Mouse (Mus musculus) brown adipose tissue, adult 24 weeks (tissue): ENCODE data around the gene Kremen2. TPM values are rescaled to one million over a fixed set of nuclear protein-coding genes. Genes with fewer than 3 reads are reported as not detected.
A peak's percentile ranks its signal among the peaks of the same experiment; 100 is the strongest.

ENCODE experiments used
- H3K27ac ChIP-seq: fragments of 200-500 bp; replicated peaks from 2 replicates; pipeline ENCODE4 v1.5.1; 2012; ENCODE audit warnings: low read depth, mild to moderate bottlenecking, low read length
- H3K4me1 ChIP-seq: fragments of 200-500 bp; 2 replicates; pipeline ENCODE4 v1.6.1; 2012; ENCODE audit warnings: low read length, mixed read lengths; ENCODE audit not compliant: control insufficient read depth, insufficient read depth, insufficient read length
- H3K4me3 ChIP-seq: fragments of 200-500 bp; 2 replicates; pipeline ENCODE4 v1.5.1; 2012; ENCODE audit warnings: low read depth, mild to moderate bottlenecking, low read length, moderate library complexity; ENCODE audit not compliant: insufficient read depth
- polyA plus RNA-seq: library from polyadenylated mRNA; stranded (reverse); fragments of >200 nt; gene quantifications from 2 replicates; pipeline ENCODE4 v1.2.4, GENCODE M21; 2012; ENCODE audit not compliant: missing spikeins, insufficient read depth, insufficient read length

Kremen2 gene
- polyA plus RNA-seq, 1 experiment, result not detected

DNA sequence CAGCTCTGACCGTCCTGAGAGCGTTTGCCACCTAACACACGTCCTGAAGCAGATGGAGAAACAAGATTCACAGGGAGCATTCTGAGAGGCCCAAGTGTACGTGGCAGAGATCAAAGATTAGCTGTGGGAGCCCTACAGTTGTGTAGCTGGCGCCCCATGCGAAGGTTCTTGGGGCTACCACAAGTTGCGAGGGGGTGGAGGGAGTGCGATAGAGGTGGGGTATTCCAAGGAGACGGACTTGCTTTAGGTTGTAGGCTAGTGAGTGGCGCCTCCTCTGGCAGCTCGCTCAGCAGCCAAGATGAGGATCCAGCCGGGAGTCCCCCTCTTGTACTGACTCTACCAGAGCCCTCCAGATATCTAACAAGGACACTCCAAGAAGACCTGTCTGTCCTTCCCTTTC is 678 bp upstream of the Kremen2 start:
- Histone ChIP-seq H3K27ac (no peak overlapping the region), H3K4me3 (no peak overlapping the region), H3K4me1 (no peaks in the 10 kb centered on the region; the same call in 1 of the 2 replicates)

DNA sequence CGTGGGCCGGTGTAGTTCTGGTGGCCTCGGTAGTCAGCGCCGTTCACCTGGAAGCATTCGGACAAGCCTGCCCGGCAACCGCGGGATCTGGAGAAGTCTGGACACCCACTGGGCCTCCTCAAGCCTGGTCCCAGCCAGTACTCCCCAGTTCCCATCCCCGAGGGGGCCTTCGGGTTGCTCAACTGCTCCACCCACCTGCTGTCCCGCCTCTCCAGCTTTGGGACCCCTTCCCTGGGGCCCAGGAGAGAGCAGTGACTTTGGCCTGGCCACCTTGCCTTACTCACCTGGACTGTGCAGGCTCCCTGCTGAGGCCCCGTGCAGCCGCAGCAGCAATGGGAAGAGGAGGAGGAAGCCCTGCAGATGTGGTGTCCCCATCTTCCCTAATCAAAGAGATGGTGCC is 982 bp downstream of the Kremen2 start:
- no peaks in the 10 kb centered on the region; the same call in 1 of the 2 replicates for H3K4me1 ChIP-seq
- peak overlapping the region; percentile 21; the same call in 1 of the 2 replicates for H3K4me3 ChIP-seq
- no peak overlapping the region for H3K27ac ChIP-seq

DNA sequence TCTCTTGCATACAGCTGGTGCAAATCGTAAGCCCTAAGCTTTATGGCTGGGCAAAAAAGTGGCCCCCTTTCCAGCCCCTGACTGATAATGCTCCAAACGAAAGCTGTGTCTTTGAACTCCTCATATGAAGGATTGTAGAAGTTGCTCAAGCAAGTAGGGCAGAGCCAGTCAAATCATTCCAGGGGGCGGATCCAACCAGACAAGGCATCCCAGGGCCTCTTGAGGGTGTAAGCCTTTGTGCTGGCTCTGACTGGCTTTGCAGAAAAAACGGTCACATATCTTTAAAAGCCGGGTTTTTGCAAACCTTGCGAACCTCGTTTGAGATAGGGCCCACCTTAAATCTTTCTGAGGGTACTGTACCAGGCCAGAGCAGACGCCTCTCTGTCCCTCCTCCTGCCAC is 1.6 kb downstream of the Kremen2 start:
- Histone ChIP-seq H3K27ac (no peak overlapping the region), H3K4me1 (no peaks in the 10 kb centered on the region; the same call in 1 of the 2 replicates), H3K4me3 (no peak overlapping the region)

DNA sequence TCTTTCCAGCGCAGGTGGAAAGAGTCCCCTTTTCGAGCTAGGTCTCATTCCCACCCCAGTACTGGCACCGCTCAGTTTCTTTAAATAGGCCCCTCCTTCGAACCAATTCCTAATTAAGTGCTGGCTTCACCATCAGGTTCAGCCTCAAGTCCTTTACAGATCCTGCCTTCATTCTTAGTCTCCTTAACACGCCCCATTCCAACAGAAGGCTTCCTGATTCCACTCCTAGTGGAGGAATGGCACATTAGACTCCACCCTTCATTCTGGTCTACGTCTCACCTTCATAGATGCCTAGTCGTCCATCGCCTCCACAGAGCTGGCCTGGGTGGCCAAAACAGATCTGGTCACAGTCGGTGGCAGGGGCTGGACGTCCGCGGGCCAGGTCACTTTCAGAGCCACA is 2.7 kb downstream of the Kremen2 start:
- peak overlapping the region; percentile 32; the same call in 1 of the 2 replicates for H3K4me3 ChIP-seq
- H3K4me1 ChIP-seq, result peaks cover 3% of the 10 kb centered on the region; the same call in 1 of the 2 replicates
- no peak overlapping the region for H3K27ac ChIP-seq

DNA sequence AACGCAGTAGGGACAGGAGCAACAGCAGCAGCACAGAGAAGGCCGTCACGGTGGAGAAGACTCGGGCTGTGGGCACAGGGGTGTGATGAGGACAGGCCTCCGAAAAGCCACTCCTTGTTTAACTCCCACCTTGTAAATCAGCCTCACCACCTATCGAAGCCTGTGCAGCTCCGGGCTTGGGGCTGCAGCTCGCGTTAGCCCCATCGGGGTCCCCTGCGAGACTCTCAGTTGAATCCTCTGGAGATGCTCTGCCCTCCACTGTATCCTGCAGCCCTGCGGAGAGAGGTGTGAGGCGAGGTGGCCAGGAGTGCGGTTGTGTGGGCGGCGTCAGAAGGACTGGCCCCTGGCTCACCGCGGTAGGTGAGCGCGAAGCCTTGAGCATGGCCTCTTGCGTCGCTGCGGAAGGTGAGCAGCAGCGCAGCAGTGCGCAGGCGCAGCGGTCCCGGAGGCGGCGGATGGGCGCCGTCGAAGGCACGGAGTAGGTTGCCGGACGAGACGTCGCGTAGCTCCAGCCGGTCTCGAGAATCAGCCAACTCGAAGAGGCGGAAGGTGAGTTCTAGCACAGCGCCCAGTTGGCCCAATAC is 3.3 kb downstream of the Kremen2 start:
- Histone ChIP-seq H3K4me3 (peak overlapping the region; percentile 32), H3K27ac (no peak overlapping the region), H3K4me1 (peaks cover 7% of the 10 kb centered on the region; the same call in 1 of the 2 replicates)

DNA sequence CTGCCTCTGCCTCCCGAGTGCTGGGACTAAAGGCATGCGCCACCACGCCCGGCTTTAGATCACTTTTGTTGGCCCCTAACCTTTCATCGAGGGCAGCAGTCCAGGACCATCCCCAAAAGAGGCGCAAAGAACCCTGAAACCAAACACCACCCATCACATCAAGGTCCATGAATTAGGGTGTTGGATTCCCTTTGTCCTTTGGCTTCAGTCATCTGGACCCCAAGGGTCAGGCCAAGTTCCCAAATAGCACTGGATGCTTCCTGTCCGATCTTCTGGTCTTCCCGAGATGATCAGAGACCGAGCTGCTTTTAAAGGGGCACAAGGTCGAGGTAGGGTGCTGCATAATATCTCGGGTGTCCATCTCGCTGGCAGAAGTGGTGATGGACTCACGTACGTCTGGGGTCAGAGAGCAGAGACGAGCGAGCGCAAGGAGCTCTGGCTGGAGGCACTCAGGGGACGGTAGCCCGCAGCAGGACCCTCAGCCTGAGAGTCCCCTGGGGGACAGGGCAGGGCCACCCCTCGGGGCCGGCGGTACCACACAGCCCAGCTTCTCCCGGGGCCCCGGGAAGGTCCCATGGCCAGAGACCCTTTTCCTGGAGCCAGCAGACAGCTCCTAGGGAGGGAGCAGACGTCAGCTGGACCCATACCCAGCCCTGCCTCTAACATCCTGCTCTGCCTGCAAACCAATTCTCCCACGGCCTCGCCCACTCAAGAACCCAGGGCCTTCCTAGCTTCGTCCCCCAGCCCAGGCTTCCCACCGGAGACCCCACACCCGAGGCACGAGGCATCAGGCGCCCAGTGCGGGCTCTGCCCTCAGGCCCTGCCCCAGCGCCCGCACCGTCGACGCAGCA is 4.0 kb downstream of the Kremen2 start:
- no peak overlapping the region for H3K27ac ChIP-seq
- peak overlapping the region; percentile 32 for H3K4me3 ChIP-seq
- peaks cover 7% of the 10 kb centered on the region; the same call in 1 of the 2 replicates for H3K4me1 ChIP-seq

DNA sequence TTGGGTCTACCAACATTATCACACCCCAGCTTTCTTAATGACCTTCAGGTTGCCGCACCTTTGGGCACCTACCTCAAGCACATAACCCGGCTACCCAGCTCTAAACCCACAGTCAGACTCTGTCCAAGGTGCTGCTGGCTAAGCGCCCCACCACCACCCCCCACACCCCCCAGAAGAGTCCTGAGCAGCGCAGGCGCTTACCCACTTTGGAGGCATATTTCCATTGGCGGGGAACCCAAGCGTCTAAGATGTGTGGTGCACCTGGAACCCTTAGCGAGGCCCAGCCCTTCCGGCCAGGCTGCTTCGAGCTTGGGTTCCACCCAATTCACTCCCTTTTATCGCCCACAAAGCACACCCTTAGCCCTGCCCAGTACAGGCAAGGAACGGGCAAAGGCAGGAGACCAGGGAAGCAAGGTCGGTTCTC is 5.0 kb downstream of the Kremen2 start, which contains the start of gene Paqr4:
Paqr4 (minus strand) TSS at position 270 of the 424 bp plus-strand sequence.
- H3K4me3 ChIP-seq, result peak within 1 kb of the TSS; percentile 89
- peaks cover 7% of the 10 kb centered on the region; the same call in 1 of the 2 replicates for H3K4me1 ChIP-seq
- peak within 1 kb of the TSS; percentile 69 for H3K27ac ChIP-seq

DNA sequence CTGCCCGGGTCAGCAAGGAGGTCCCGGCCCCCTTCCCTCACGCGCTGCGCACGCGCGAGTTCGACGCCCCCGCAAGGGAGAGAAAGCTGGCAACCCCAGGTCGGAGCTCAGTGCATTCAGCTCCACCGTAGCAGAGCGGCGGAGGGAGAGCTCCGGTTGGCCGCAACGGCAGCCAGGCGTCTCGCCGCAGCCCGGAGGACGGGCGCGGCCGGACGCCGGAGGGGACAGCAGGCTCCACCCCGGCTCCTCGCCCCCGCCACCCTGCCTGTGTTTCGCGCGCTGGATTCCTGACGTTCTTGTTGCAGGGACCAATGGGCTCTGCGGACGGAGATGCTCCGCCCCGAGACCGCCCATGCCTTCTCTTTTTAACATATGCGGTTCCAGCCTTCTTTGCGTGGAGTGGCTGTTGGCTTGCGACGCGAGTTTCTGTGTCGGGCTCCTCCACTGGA is 5.5 kb downstream of the Kremen2 start:
- Histone ChIP-seq H3K4me1 (peaks cover 7% of the 10 kb centered on the region; the same call in 1 of the 2 replicates), H3K4me3 (peak overlapping the region; percentile 89), H3K27ac (peak overlapping the region; percentile 69)

DNA sequence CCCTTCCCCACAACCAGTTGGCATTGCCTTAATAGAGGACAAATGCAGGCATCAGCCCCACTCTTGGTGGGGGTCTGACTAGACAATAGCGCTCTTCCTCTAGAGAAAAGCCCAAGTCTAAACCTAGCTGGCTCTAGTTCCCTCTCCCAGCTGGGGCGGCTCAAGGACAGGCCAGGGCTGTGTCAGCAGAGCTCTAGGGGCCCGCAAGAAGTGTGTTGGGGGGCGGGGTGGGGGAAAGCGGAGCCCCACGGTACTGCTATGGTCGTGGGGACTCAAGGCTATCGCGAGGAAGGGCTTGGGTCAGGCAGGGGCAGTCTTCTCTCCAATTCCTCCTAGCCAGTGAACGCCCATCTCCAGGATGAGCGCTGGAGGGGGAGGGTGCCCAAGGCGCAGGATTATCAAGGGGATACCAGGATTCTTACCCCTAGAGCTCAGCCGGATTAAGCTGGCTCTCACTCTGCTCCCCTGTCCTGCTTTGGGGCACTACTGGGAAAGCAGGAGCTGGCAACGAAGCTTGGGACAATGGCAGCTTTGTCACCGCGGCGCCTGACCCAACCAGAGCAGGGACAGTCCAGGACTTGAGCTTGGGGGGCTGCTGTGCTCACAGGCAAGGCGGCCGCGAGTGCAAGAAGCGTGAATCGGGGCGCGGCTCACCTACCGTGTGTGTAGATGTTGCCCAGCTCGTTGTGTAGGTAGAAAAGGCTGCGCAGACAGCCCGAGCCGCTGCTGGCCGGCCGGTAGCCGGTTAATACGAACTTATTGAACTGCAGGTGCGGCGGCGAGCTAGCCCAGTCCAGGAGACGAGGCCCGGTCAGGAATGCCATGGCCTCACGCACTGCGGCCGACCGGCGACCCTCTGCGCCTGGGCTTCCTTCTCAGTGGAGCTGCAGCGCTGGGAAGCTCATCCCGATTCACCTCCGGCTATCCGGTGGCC is 6.2 kb downstream of the Kremen2 start:
- Histone ChIP-seq H3K27ac (peak overlapping the region; percentile 69), H3K4me1 (peaks cover 7% of the 10 kb centered on the region; the same call in 1 of the 2 replicates), H3K4me3 (peak overlapping the region; percentile 89)

DNA sequence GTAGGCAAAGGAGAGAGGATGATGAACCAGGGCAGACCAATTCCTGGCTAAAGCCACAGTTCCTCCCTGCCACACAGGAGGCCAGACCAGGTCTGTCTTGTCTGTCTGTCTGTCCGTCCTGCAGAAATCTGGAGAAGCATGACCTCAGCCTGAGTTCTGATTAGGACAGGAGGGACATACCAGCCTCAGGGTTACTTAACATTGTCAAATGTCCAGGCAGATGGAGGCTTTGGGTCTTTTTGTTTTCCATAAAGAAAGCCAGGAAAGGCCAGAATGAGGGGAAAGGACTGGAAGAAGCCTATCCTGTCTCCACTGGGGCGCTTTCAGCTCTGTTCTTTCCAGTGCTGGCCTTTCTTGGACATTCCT is 6.8 kb downstream of the Kremen2 start:
- Histone ChIP-seq H3K27ac (no peak overlapping the region), H3K4me3 (peak overlapping the region; percentile 89), H3K4me1 (peaks cover 7% of the 10 kb centered on the region; the same call in 1 of the 2 replicates)

DNA sequence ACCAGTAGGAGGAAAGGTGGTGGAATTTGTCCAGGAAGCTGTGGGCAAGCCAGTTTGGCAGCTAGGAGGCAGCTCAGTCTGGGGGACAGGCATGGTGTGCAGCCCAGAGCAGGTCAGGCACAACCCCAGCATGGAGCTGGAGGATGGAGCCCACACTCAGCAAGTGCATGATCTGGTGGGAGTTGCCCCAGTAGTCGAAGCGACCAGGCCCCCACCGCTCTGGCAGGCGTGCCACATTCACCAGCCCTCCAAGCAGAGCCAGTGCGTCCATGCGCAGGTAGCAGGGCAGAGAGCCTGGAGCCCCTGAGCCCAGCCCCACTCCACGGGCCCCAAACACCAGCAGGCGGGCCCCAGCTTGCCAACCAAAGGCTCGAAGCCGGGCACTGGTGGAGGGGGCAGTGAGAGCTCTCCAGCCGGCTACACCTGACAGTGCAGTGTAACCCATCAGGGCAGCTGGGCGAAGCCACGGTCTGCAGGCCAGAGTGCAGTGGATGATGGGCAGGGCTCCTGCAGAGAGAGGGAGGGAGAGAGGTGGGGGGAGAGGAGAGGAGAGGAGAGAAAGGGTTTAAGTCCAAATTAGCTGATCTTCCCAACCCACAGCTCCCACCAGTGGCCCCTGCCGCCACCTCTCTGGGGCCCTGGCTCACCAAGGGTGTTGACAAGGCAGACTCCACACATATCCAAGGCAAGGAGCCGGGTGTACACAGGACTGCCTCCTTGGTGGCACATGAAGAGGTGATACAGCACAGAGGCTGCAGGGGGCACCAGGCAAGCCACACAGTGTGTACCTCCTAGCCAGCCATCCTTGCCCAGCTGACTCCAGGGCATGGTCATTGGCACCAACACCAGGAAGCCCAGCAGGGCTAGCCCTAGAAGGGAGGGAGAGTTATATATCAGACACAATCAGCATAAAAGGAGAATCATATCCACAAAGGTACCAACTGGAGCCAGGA is 7.9 kb downstream of the Kremen2 start:
- H3K27ac ChIP-seq, result no peak overlapping the region

DNA sequence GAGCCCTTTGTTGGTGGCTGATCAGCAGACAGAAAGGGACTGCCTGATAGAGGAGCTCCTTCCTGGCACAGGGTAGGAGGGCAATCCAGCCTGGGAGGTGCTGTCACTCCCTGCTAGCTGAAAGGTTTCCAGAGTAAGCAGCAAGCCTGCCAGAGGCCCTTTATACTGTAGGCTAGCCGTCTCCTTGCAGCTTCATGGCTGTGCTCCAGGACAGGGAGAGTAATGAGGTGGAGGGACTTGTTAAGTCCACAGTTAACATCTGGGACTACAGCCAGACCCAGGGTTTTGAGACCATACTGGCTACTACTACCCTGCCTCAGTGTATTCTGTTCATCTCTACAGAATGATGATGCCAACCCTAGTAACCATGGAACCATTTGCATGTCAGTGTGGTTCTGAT is 11.3 kb downstream of the Kremen2 start:
- H3K4me3 ChIP-seq, result no peak overlapping the region
- peaks cover 7% of the 10 kb centered on the region for H3K4me1 ChIP-seq
- H3K27ac ChIP-seq, result no peak overlapping the region

More for the DNA sequence above, 7.9 kb downstream of the Kremen2 start:
- H3K4me3 ChIP-seq, result no peak overlapping the region
- H3K4me1 ChIP-seq, result peaks cover 7% of the 10 kb centered on the region; the same call in 1 of the 2 replicates

DNA sequence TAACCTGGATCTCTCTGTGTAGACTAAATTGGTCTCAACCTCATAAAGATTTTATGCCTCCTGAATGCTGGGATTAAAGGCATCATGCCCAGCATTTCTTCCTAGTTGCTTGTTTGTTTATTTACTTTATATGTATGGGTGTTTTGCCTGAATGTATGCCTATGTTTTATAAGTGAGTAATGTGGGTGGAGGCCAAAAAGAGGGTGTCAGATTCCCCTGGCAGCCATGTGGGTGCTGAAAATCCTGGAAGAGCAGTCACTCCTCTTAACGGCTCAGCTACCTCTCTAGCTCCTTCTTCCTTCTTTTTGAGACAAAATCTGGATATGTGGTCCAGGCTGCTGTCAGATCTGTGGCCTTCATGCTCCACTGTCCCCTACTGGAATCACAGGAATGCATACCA is 15.2 kb downstream of the Kremen2 start:
- Histone ChIP-seq H3K4me3 (no peak overlapping the region), H3K4me1 (no peaks in the 10 kb centered on the region; the same call in none of the 2 replicates), H3K27ac (no peak overlapping the region)

DNA sequence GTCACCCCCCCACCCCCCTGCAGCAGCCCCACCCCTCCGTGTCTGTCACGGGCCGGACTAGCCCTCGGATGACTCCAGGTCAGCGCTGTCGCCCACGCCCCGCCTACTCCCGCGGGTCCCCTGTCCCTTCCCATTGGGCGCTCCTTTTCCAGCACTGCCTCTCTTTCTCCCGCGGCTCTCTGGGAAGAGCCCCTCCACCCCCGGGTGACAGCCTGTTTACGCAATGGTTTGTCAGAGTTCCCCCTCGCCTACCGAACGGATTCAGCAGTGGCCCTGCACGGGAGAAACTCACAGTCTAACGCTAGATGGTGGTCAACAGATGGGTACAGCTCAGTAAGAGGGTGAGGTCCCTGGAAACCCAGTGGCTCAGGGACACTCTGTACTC is 18.9 kb downstream of the Kremen2 start:
- Histone ChIP-seq H3K4me3 (peak overlapping the region; percentile 72), H3K4me1 (no peaks in the 10 kb centered on the region; the same call in 1 of the 2 replicates), H3K27ac (0 out of 2 replicates have a peak overlapping the region, but pooled peaks have one; percentile 9)
